Mouse (Mus musculus) neural tube, embryonic 15.5 days (tissue): Measurements from ENCODE around the gene Mindy4. TPM values are rescaled to one million over a fixed set of nuclear protein-coding genes. Genes with fewer than 3 reads are reported as not detected.

ENCODE experiments used
- ATAC-seq: fragments of 200-750 bp; cut with Nextera tagmentation; 2 replicates; pipeline ENCODE4 v1.8.0; 2017; ENCODE audit warnings: mild to moderate bottlenecking, moderate TSS enrichment, moderate library complexity; ENCODE audit not compliant: low FRiP score
- H3K27ac ChIP-seq: fragments of 300-500 bp; sonication (generic); replicated peaks from 2 replicates; pipeline ENCODE4 v1.5.1; 2015; ENCODE audit warnings: mild to moderate bottlenecking, inconsistent platforms
- H3K27me3 ChIP-seq: fragments of 300-500 bp; sonication (generic); replicated peaks from 2 replicates; pipeline ENCODE4 v1.6.1; 2015; ENCODE audit warnings: inconsistent platforms
- H3K36me3 ChIP-seq: fragments of 300-500 bp; sonication (generic); 2 replicates; pipeline ENCODE4 v1.6.1; 2015; ENCODE audit warnings: inconsistent platforms
- H3K4me1 ChIP-seq: fragments of 300-500 bp; sonication (generic); 2 replicates; pipeline ENCODE4 v1.6.1; 2015; ENCODE audit warnings: inconsistent platforms
- H3K4me2 ChIP-seq: fragments of 300-500 bp; sonication (generic); 2 replicates; pipeline ENCODE4 v1.6.1; 2015; ENCODE audit warnings: inconsistent platforms, mild to moderate bottlenecking, moderate library complexity
- H3K4me3 ChIP-seq: fragments of 300-500 bp; sonication (generic); replicated peaks from 2 replicates; pipeline ENCODE4 v1.5.1; 2015; ENCODE audit warnings: mild to moderate bottlenecking, inconsistent platforms
- H3K9ac ChIP-seq: fragments of 300-500 bp; sonication (generic); replicated peaks from 2 replicates; pipeline ENCODE4 v1.6.1; 2015; ENCODE audit warnings: mild to moderate bottlenecking, inconsistent platforms
- H3K9me3 ChIP-seq: fragments of 300-500 bp; sonication (generic); replicated peaks from 2 replicates; pipeline ENCODE4 v1.6.1; 2016; ENCODE audit warnings: inconsistent platforms
- WGBS: fragments of 180-500 bp; shearing (Covaris S2); methylation state at CpG from one replicate; pipeline ENCODE4 v1.1.7; 2015; ENCODE audit warnings: mixed read lengths; 5-methylcytosine and 5-hydroxymethylcytosine counted together
- polyA plus RNA-seq: library from polyadenylated mRNA; unstranded; fragments of >200 nt; fragmentation: Nextera tagmentation; extraction: Ambion mirVana; gene quantifications from 2 replicates; pipeline ENCODE4 v1.2.1, GENCODE M21; 2015

Mindy4 gene
- 10.3 and 10.7 TPM in 2 replicates for polyA plus RNA-seq

DNA sequence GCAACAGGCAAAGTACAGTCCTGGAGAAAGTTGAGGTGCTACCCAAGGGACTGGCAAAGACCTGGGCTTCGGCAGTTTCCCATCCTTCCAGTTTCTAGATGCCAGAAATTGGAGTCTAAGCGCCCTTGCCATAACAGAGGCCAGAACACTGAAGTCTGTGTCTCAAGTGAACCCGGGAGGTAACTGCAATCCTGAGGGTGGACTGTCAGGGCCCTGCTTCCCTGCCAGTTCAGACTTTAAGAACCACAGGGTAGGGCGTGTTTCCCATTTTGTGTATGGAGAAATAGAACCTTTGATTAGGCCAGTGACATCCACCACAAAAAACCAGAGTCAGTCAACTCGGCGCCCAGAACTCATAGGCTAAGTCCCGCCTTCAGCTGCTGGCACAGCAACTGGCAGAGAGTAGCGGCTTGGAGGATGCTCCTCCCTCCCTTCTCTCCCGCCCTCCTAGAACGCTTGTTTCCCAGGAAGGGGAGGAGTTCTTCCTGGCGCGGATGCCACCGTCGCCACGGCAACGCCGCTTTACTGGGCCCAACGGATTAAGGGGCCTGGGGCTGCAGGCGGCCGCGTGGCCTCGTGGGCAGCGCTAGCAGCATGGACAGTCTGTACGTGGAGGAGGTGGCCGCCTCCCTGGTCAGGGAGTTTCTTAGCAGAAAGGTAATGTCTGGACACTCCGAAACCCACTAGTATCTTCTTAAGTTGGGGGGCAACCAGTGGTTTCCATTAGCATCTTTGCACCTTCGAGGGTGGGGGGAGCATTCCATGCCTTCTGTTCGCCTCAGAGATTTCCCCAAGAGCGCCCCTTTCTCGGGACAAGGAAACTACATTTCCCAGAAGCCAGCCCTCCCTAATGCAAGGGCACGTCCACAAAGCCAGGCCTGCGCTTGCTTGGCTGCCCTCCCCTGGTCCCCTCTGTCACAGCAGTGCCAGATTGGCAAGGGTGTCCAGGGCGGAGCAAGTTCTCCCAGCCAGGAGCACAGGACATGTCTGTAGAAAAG lies at the start of gene Mindy4:
Gene Mindy4 (plus strand): TSS at position 471 of the 998 bp plus-strand sequence.
- no peaks in the 10 kb centered on the region for H3K36me3 ChIP-seq
- 4% methylated on average over 32 of the region's 33 CpGs for WGBS
- H3K4me3 ChIP-seq: peak within 1 kb of the TSS; percentile 61
- H3K4me1 ChIP-seq: peaks cover 22% of the 10 kb centered on the region
- peak within 1 kb of the TSS; percentile 58 for H3K9ac ChIP-seq
- H3K27ac ChIP-seq: peak within 1 kb of the TSS; percentile 93
- H3K27me3 ChIP-seq: no peaks in the 10 kb centered on the region
- peak within 1 kb of the TSS; percentile 71 for H3K4me2 ChIP-seq
- H3K9me3 ChIP-seq: no peaks in the 10 kb centered on the region
- ATAC-seq: peak; percentile 98

DNA sequence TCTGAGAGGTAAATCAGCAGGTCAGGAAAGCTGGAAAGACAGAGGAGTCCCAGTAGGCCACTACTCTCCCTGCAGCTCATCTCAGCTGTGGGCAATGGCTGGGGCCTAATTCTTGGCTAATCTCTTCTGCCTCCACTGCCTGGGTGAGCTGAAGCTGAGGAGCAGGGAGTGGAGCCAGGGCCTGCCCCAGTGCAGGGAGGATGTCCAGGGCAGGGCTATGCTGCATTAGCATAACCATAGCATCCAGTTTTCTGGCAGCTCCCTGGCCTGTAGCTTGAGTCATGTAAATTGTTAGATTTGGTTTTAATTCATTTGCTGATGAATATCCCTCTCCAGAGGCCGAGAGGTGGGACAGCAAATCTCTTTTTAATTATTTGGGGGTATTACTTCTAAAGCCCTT lies 43.9 kb upstream of the Mindy4 start:
- WGBS: 61% methylated on average over 1 of the region's 1 CpGs
- no peak overlapping the region for H3K9ac ChIP-seq
- H3K27ac ChIP-seq: no peak overlapping the region
- H3K36me3 ChIP-seq: no peaks in the 10 kb centered on the region
- H3K9me3 ChIP-seq: no peaks in the 10 kb centered on the region
- no peak overlapping the region for H3K4me2 ChIP-seq
- no peak overlapping the region for H3K4me3 ChIP-seq
- ATAC-seq: no peak
- peaks cover 54% of the 10 kb centered on the region for H3K27me3 ChIP-seq
- H3K4me1 ChIP-seq: no peaks in the 10 kb centered on the region

GRCm38 (mm10) chr6:55161311-55161761 lies 41.8 kb upstream of the Mindy4 start:
- 74% methylated on average over 5 of the region's 5 CpGs for WGBS
- Histone ChIP-seq H3K4me3 (no peak overlapping the region), H3K4me2 (no peak overlapping the region), H3K9ac (no peak overlapping the region), H3K27ac (no peak overlapping the region), H3K9me3 (no peaks in the 10 kb centered on the region), H3K4me1 (no peaks in the 10 kb centered on the region), H3K36me3 (no peaks in the 10 kb centered on the region), H3K27me3 (peaks cover 69% of the 10 kb centered on the region)
- no peak for ATAC-seq

DNA sequence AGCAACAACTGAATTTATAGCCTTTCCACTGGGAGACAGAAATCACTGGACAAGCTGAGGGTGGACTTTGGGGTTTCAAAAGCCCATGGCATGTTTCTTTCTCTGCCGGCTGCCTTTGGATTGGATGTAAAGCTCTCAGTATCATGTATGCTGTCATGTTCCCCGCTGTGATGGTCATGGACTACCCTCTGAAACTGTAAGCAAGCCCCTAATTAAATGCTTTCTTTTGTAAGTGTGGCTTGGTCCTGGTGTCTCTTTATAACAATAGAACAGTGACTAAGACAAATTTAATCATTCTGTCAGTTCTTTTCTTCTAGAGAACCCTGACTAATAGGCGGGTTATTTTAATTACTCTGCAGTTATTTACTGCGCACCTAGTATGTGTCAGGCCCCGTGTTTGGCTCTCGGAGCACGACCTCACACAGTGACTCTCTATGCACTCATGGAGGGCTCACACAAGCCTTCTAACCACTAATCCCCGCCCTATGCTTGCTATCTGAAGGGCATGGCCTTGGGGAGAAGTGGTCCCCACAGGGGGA lies 40.1 kb upstream of the Mindy4 start:
- no peak overlapping the region for H3K4me3 ChIP-seq
- no peaks in the 10 kb centered on the region for H3K4me1 ChIP-seq
- 32% methylated on average over 8 of the region's 8 CpGs for WGBS
- no peak overlapping the region for H3K4me2 ChIP-seq
- H3K36me3 ChIP-seq: no peaks in the 10 kb centered on the region
- H3K27me3 ChIP-seq: peaks cover 77% of the 10 kb centered on the region
- no peak for ATAC-seq
- H3K9ac ChIP-seq: no peak overlapping the region
- H3K9me3 ChIP-seq: no peaks in the 10 kb centered on the region
- no peak overlapping the region for H3K27ac ChIP-seq

DNA sequence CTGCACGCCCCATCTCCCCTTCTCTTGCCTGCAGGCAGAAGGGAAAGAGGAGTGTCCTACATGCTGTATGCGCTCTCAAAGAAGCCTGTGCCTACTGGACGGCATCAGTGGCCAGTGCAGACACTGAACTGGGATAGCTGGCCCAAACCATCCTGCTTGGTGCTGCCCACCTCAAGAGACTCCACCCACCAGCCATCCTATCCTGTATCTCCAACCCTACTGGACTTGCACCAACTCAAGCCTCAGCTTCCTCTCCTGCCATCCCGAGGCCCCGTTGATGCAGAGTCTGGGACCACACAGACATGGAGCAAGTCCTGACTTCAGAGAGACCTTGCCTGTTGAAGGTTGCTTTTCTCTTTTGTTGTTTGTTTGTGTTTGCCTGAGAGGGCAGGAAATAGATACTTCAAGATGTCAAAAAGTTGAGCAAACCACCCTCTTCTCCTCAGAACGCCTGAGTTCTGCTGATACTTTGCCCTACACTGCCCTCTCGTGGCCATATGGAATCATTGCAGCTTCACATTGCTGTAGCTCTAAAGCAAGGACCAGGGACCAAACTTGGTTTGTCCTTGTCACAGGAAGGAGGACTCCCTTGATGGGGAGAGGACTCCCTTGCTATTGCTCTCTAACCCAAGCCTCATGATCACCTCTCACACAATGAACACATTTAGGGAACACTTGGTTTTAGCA lies 36.3 kb upstream of the Mindy4 start:
- peaks cover 83% of the 10 kb centered on the region for H3K27me3 ChIP-seq

GRCm38 (mm10) chr6:55169818-55170217 lies 33.4 kb upstream of the Mindy4 start:
- peaks cover 86% of the 10 kb centered on the region for H3K27me3 ChIP-seq
- WGBS: 58% methylated on average over 5 of the region's 5 CpGs
- no peaks in the 10 kb centered on the region for H3K4me1 ChIP-seq
- H3K4me2 ChIP-seq: no peak overlapping the region
- no peak for ATAC-seq
- no peaks in the 10 kb centered on the region for H3K36me3 ChIP-seq
- H3K27ac ChIP-seq: no peak overlapping the region
- no peak overlapping the region for H3K9ac ChIP-seq
- no peak overlapping the region for H3K4me3 ChIP-seq
- H3K9me3 ChIP-seq: no peaks in the 10 kb centered on the region

More for the DNA sequence above, 36.3 kb upstream of the Mindy4 start:
- ATAC-seq: peak; percentile 69
- no peaks in the 10 kb centered on the region for H3K9me3 ChIP-seq
- H3K4me2 ChIP-seq: no peak overlapping the region
- H3K4me1 ChIP-seq: no peaks in the 10 kb centered on the region
- no peak overlapping the region for H3K9ac ChIP-seq
- H3K4me3 ChIP-seq: no peak overlapping the region
- no peaks in the 10 kb centered on the region for H3K36me3 ChIP-seq
- no peak overlapping the region for H3K27ac ChIP-seq
- 55% methylated on average over 7 of the region's 7 CpGs for WGBS

DNA sequence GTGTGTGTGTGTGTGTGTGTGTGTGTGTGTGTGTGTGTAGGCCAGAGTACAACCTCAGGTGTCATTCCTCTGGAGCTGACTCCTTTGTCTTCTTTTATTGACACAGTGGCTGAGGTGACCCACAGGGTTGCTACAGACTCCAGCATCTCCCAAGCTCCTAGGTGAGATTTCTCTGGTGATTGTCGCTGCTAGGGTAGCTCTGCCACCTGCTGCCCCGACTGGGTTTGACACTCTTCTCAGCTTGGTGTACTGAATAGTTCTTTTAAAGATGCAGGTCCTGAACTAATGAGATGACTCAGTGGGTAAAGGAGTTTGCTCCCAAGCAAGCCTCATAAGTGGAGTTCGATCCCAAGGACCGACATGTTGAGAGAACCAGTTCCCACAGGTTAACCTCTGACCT lies 31.5 kb upstream of the Mindy4 start:
- peaks cover 72% of the 10 kb centered on the region for H3K27me3 ChIP-seq
- H3K9me3 ChIP-seq: no peaks in the 10 kb centered on the region
- H3K27ac ChIP-seq: no peak overlapping the region
- 60% methylated on average over 4 of the region's 4 CpGs for WGBS
- H3K4me1 ChIP-seq: no peaks in the 10 kb centered on the region
- no peaks in the 10 kb centered on the region for H3K36me3 ChIP-seq
- no peak overlapping the region for H3K9ac ChIP-seq
- no peak for ATAC-seq
- no peak overlapping the region for H3K4me2 ChIP-seq
- H3K4me3 ChIP-seq: no peak overlapping the region

DNA sequence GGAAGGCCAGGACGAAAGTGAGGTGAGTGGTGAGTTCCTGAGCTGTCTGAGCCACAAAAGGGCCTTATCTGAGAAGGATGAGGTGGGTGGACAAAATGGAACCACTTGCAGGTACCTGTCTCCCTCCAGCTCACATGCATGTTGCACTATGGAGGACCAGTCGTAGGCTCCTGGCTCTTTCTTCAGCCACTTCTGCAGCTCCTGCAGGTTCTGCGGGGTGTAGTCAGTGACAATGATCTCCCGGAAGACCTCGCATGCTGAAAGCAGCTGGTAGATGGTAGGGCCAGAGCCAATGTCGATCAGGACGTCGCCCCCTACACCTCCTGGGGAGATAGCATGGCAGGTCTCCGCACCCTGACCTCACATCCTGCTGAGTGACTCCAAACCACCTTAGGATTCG lies 30.0 kb upstream of the Mindy4 start:
- Histone ChIP-seq H3K4me2 (no peak overlapping the region), H3K4me1 (no peaks in the 10 kb centered on the region), H3K27me3 (peaks cover 58% of the 10 kb centered on the region), H3K4me3 (no peak overlapping the region), H3K9me3 (no peaks in the 10 kb centered on the region), H3K36me3 (no peaks in the 10 kb centered on the region), H3K9ac (no peak overlapping the region), H3K27ac (no peak overlapping the region)
- 62% methylated on average over 10 of the region's 10 CpGs for WGBS
- no peak for ATAC-seq

DNA sequence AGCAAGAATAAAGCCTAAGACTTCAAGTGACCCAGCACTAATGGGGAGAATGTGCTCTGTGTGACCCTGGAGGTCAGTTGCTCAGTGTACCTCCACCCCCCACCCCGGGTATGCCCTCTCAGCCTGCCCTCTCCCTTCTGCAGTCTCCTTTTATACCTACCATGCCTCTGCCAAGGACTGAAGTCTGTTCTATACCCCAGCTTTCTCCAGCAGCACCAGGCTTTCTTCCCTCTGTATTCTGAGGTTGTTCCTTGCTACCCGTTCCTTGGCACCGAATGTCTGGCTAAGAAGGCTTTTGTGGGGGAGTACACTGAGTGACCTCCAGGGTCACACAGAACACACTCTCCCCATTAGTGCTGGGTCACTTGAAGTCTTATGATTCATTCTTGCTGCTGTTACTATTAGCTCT lies 29.2 kb upstream of the Mindy4 start:
- H3K4me2 ChIP-seq: no peak overlapping the region
- H3K27ac ChIP-seq: no peak overlapping the region
- no peak overlapping the region for H3K4me3 ChIP-seq
- ATAC-seq: no peak
- 9% methylated on average over 3 of the region's 3 CpGs for WGBS
- H3K9me3 ChIP-seq: no peaks in the 10 kb centered on the region
- no peaks in the 10 kb centered on the region for H3K36me3 ChIP-seq
- H3K4me1 ChIP-seq: no peaks in the 10 kb centered on the region
- no peak overlapping the region for H3K9ac ChIP-seq
- peaks cover 51% of the 10 kb centered on the region for H3K27me3 ChIP-seq

GRCm38 (mm10) chr6:55174741-55175181 lies 28.4 kb upstream of the Mindy4 start, which contains the start of gene Inmt:
TSS of gene Inmt (minus strand) at chr6:55175043.
- 73% methylated on average over 1 of the region's 1 CpGs for WGBS
- H3K36me3 ChIP-seq: no peaks in the 10 kb centered on the region

DNA sequence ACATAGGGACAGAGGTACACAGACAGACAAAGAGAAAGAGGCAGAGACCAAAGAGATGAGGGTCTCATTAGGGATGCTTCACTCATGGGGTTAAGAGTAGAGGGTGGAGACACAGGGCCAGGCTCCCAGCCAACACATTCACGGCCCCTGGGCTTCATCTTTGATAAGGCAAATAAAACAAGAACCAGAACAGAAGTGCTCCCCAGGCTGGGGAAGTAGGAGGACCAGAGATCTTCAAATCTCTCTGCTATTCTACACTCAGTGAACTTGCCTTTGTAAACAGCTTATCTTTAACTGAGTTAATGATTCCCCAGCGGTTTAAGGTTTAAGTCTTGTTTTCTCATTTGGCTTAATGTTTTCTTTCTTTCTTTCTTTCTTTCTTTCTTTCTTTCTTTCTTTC lies 27.7 kb upstream of the Mindy4 start:
- WGBS: 53% methylated on average over 2 of the region's 2 CpGs
- Histone ChIP-seq H3K27me3 (peaks cover 36% of the 10 kb centered on the region), H3K27ac (no peak overlapping the region), H3K9me3 (no peaks in the 10 kb centered on the region), H3K4me1 (no peaks in the 10 kb centered on the region), H3K36me3 (no peaks in the 10 kb centered on the region), H3K9ac (no peak overlapping the region), H3K4me2 (no peak overlapping the region), H3K4me3 (no peak overlapping the region)
- no peak for ATAC-seq

More at GRCm38 (mm10) chr6:55174741-55175181, 28.4 kb upstream of the Mindy4 start, which contains the start of gene Inmt:
- H3K9ac ChIP-seq: no peak within 1 kb of the TSS
- no peak for ATAC-seq
- peaks cover 43% of the 10 kb centered on the region for H3K27me3 ChIP-seq
- no peaks in the 10 kb centered on the region for H3K4me1 ChIP-seq
- no peak within 1 kb of the TSS for H3K4me2 ChIP-seq
- no peak within 1 kb of the TSS for H3K4me3 ChIP-seq
- no peak within 1 kb of the TSS for H3K27ac ChIP-seq
- H3K9me3 ChIP-seq: no peaks in the 10 kb centered on the region
